Mouse (Mus musculus) testis, postnatal 10 days (tissue): Measurements from ENCODE around the gene Mfap5.
A peak's percentile ranks its signal among the peaks of the same experiment; 100 is the strongest.
"Not testable (repeated sequence)": the region's sequence is repeated elsewhere in the genome, so short reads cannot be mapped to it uniquely, and the experiment has no call there.

Experiments used
- DNase-seq: peaks from one replicate; pipeline ENCODE4 v3.0.0; 2021; ENCODE audit warnings: low spot score

Mfap5 gene

DNA sequence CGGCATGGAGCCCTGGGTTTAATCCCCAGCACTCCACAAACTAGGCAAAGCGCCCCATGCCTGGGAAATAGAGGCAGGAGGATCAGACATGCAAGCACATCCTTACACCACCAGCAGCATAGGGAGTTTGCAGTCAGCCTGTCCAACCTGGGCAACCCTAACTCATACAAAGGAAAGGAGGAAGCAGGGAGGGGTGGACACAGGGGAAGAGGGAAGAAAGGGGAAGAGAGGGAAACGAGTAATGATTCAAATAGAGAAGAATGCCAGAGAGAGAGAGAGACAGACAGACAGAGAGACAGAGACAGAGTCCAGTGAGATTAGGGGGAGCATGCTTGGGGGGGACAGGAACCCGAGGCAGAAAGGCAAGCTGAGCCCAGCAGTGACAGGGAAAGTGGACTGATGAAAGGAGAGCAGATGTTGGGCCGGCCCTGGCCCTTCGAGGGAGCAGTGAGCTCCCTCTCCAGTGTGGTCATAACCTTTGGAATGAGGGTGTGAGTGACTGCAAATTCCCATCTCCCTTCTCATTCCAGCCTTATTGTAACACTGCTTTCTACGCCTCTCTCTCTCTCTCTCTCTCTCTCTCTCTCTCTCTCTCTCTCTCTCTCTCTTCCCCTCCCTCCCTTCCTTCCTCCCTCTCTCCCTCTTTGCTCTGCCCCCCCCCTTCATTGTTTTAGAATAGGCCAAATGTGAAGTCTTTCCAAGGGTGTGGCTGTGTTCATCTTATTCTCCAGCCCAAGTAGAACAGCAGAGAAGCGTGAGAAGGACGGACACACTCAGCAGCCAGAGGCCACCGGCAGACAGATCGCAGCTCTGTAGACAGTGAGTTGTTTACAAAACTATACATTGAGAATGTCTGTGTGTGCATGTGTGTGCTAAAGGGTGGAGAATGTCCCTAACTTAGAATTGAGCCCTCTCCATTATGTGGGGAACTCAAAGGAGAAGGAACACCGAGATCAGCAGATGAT lies 7.6 kb downstream of the Mfap5 start:
- DNase-seq: no peak

DNA sequence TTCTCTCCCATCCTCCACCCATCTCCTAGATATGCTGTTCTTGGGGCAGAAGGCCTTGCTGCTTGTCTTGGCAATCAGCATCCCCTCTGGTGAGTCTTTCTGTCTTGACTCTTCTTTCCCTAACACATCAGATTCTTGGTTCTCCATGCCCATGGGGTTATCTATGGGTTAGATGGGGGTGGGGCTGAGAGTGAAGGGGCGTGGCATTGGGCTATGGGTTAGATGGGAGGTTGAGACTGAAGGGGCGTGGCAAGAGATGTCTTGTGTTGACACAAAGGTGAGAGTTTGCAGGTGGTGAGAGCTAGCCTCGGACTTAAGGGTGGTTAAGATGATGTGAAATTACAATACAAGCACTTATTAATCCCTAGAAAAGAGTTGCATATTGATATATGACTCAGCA lies 8.7 kb downstream of the Mfap5 start:
- no peak for DNase-seq

DNA sequence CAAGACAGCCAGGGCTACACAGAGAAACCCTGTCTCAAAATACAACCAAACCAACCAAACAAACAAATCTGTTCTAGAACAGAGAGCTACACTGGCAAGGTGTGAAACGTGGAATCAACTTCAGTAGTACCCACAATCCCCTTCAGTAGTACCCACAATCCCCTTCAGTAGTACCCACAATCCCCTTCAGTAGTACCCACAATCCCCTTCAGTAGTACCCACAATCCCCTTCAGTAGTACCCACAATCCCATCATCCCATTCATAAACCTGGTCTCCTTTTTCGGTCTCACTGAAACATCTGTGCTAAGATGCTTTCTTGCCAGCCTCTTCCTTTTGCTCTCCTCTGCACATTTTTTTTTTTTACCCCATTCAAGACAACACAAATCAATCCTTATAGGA lies 10.1 kb downstream of the Mfap5 start:
- DNase-seq: not testable (repeated sequence)

DNA sequence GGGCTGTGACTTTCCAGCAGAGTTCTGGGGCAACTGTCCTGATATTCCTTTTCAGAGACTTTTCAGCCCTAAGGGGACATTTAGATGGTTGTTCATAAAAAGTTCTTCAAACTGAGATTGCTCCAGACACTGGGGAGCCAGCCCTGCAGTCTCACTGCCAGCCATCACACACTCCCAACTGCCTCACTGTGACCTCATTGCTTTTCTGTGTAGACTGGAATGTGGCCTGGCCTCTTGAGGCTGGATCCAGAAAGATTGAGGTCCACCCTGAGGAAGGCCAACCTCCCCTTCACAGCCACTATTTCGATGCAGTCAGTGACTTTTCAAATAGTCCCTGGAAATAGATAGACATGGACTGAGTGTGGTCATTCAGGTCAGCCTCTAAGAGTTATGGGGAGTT lies 12.0 kb downstream of the Mfap5 start:
- DNase-seq: no peak

DNA sequence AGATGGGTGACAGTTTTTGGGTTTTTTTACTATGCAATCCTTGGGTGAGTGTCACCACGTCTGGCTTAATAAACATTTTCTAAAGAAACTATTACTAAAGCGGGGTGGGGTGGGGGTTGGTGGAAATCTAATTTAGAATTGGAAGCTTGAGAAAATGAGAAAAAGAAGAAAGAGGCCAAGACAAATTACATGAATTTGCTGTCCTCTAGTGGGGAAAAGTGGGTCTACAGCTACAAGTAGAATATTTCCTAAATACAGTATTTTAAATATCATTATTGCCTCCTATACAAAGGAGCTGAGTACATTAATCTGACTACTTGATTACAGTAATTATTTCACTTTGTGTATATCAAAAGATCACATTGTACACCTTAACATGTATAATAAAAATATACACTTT lies 13.7 kb downstream of the Mfap5 start:
- no peak for DNase-seq

DNA sequence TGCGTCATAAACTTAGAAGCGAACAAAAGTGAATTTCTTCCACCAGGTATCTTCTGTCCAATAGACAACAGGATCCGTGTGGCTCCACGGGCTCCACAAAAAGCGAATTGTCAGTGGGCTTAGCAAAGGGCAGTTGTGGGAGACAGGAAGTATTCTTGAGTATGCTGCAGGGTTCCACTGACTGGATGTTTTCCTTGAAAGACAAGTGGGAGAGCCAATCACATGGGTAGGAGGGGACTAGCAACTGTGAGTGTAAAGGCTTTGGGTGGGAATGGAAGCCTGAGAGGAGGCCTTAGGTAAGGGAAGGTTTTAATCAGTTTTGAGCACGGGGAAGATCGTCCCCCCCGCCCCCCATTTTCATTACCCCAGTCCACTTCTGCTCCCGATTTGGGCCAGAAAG lies 16.9 kb downstream of the Mfap5 start:
- DNase-seq: peak; percentile 56

DNA sequence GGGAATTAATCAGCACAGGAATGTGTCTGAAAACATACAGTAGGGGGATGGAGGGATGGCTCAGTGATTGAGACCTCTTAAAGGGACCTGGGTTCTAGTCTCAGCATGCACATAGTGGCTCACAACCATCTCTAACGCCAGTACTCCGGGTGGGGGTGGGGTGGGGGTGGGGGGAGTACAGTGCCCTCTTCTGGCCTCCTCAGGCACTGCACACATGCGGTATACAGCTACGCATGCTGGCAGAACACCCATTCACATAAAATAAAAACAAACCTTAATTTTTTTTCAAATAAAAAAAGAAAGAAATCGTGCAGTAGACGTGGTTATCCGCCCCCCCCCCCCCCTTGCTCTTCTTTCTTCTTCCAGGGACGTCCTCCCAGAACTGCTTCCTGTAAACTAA lies 17.6 kb downstream of the Mfap5 start:
- no peak for DNase-seq

DNA sequence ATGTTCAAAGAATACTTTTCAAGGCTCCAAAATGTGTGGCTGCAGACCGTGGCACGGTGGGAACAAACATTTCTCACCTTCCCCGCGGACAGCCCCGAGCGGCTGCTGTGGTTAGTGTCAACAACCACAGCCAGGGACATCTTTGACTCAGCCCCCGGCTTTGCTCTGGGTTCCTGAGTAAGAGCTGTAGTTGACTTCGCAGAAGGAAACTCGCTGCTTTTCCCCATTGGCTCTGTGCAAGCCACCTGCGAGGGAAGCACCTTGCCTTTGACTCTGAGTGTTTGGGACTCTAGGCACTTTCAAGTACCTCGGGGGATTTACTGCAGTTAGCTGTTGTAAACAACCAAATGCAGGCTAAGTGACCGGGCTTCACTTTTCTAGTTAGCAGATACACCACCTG lies 22.0 kb downstream of the Mfap5 start:
- DNase-seq: no peak

DNA sequence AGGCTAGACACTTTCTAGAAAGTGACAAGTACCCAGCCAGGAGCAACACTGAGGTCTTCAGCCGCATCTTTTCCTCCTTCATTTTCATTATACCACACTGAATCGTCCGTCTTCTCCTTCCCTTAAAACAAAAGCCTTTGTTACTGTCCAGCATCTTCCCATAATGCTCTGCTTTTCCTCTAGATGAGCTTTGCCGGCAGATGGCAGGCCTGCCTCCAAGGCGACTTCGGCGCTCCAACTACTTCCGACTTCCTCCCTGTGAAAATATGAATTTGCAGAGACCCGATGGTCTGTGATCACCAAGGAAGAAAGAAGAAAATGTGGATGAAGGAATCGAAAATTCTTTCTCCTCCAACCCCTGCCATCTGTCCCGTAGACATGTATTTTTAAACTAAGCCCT lies 22.5 kb downstream of the Mfap5 start:
- no peak for DNase-seq

DNA sequence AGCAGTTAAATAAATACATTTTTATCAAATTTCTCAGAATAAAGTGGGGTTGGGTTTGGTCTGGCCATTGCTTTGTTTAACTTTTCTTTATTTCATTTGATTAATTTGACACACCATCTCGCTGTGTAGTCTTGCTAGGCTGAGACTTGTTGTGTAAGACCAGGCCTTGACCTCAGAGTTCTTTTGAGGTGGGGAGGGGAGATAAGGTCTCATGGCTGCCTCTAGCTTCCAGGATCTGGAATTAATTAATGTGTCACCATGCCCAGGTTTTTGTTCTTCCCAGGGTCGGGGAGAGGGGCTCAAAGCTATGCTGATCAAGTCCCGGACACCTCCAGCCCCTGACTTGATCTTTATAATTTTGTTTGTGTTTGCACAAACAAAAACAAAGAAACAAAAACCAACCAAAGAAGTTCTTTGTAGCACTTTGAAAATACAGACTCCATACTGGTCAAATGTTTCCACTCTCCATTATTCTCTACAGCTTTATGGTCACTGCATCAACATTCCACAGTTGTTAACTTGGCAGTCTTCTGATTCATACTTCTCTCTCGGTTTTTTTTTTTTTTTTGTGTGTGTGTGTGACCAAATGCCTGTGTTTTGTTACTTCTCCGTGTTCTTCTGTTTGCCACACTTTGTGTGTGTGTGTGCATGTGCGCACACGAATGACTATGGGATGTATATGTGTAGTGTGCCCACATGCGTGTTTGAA lies 26.0 kb downstream of the Mfap5 start:
- no peak for DNase-seq

DNA sequence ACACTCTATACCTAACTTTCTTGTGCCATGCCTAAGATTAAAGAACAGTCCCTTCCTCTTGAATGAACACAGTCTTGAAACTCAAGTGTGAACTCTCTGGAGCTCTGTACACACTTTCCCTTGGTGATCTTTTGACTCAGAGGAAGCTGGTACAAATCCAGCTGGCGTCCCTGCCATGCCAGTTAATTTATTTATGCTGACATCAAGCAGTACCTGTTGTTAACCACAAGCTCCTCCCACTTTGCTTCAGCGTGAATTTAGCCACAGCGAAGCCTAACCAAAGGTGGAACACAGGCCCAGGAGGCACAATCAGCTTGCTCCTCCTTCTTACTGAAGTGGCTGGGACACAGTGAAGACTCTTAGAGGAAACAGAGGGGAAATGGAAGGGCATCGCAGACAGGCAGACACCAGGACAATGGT lies 27.2 kb downstream of the Mfap5 start:
- no peak for DNase-seq

DNA sequence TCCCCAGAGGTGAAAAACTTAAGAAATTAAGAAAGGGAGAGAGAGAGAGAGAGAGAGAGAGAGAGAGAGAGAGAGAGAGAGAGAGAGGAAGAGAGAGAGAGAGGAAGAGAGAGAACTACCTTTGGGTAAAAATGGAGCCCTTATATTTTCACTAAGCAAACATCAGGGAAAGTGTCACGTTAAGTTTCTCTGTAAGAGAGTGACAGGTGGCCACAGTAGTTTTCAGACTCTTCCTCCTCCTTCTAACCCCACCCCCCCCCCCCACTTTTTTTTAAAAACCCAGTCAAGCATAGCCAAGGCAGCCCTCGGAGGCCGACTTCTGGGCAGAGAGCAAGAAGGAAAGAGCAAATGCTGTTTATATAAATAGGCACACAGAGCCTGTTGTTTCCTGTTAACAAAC lies 28.4 kb downstream of the Mfap5 start:
- DNase-seq: no peak

DNA sequence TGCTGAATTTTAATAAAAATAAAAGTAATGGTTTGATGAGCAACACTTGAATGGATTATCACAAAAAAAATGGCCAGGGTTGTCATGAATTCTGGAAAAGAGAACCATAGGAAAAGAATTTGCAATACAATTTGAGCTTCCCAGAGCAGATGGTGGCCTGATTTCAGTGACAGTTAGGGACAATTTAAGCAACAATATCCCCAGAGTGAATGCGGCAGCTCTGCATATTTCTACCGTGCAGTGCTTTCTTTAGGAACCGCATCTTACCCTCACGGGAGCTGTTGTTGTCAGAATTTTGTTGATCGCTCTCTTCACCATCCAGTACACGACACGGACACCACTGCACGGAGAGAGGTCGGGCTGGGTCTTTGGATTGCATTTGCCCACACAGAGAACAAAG lies 33.9 kb downstream of the Mfap5 start:
- no peak for DNase-seq

DNA sequence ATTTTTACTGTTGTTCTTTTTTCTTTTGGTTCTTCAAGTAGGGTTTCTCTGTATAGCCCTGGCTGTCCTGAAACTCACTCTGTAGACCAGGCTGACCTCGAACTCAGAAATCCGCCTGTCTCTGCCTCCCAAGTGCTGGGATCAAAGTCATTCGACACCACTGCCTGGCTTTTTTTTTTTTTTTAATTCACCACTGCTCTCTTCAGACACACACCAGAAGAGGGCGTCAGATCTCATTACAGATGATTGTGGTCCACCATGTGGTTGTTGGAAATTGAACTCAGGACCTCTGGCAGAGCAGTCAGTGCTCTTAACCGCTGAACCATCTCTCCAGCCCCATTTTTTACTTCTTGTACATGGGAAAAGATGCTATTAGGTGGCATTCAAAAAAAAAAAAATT lies 36.8 kb downstream of the Mfap5 start:
- not testable (repeated sequence) for DNase-seq

DNA sequence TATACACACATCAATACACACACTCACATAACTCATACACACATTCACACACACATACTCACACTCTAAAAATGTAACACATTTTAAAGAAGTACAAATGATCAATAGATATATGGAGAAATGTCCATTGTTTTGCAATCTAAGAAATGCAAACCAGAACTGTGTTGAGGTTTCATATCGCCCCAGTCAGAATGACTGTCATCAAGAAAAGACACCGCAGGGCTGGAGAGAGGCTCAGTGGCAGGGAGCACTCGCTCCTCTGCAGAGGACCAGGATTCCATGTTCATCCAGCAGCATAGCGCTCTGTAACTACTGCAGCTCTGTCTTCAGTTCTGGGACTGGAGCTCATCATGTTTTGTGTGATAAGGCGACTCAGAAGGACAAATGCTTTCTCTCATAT lies 37.9 kb downstream of the Mfap5 start:
- no peak for DNase-seq

DNA sequence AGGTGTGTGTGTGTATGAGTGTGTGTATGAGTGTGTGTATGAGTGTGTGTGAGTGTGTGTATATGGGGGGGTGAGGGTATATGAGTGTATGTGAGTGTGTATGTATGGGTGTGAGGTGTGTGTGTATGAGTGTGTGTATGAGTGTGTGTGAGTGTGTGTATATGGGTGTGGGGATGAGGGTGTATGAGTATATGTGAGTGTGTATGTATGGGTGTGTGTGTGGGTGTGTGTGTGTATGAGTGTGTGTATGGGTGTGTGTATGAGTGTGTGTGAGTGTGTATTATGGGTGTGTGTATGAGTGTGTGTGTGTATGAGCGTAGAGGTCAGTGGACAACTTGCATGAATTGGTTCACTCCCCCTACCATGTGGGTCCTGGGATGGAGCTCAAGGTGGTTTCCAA lies 39.0 kb downstream of the Mfap5 start:
- DNase-seq: no peak

DNA sequence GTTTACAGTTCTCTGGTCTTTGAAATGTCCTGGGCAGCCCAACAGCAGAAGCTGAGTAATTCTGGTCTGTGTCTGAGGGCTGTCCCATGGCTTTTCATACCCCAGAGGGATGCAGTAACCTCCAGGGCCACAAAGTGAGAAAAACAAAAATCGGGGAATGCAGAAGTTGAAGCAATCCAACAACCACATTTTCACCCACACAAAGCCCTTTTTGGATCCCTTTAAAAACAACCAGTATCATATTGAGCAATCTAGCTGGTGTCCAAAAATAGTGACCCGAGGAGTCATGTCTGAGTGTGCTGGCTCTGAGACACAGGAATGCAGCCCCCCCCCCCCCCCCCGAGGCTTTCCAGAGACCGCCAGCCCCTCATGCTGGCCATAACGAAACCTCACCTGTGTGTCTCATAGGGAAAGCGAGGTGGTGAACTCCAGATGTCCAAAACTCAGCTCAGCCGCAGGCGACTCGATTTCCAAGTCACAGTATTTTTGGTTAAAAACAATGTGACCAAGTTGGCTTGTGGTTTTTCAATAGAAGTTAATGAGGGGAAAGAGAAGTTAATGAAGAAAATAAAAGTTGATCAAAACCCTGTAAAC lies 39.7 kb downstream of the Mfap5 start:
- no peak for DNase-seq

DNA sequence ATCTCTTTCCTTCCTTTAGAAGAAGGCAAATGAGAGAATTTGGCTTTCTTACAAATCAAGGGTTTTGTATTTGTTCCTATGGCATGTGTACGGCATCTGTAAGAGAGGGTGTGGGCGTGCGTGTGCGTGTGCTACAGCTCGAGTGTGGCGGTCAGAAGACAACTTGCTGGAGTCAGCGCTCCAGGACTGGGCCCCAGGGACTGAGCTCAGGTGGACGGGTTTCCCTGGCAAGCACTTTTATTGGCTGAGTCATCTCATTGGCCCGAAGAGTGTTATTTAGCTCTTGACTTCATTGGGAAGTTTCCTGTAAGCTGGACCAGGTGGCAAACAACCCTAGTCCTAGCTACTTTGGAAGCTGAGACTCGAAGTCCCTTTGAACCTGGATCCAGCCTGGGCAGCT lies 40.3 kb downstream of the Mfap5 start:
- no peak for DNase-seq

DNA sequence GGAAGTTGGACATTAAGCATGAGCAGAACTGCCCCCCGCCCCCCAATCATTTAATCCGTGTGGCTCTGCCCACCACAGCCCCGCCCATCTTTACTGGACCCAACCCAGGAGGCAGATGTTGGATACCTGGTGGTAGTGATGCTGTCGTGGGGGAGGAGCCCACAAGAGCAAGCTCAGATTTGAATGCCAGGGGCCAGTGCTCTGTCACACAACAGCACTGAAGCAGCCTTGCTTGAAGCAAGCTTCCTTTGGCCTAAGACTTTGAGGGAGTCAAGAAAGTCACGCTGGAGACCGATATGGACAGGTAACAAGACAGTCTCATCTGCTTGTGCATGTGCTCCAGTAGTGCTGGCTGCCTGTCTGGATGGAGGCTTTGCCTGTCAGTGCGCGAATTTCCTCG lies 48.0 kb downstream of the Mfap5 start, which contains the start of gene Aicda:
TSS of gene Aicda (plus strand) at position 196 of the 400 bp plus-strand sequence.
- DNase-seq: no peak

DNA sequence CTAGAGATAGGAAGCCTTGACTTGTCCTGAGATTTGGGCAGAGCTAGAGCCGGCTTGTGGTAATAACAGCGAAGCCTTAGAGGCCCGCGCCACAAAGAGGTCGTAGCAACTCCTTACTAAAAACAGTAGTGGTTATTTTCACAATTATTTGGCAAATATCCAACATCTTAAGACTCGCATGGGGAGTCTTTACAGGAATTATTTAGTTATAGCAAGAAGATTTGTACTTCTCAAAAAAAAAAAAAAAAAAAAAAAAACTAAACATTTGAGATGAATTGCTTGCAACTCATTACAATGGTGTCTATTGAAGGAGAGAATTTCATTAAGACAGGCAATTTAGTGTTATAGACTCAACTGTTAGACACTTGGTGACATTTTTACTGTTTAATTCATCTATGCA lies 48.5 kb downstream of the Mfap5 start:
- DNase-seq: no peak

DNA sequence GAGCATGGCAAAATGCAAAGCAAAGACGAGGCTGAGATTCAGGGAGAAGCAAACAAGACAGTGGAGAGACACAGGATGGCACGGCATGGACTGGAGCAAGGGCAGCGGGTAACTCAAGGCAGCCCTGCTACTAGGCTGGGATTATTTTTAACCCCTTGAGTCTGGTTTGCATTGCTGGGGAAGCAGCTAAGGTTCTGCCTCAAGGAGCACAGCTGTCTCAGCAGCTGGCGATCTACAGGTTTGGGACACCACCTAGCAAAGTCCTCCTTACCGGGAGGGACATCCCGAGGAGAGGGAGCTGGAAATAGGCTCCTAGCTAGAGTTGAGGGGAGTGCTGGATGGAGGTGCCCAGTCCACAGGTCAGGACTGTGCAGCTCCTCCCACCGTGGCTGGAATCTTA lies 49.6 kb downstream of the Mfap5 start:
- no peak for DNase-seq

DNA sequence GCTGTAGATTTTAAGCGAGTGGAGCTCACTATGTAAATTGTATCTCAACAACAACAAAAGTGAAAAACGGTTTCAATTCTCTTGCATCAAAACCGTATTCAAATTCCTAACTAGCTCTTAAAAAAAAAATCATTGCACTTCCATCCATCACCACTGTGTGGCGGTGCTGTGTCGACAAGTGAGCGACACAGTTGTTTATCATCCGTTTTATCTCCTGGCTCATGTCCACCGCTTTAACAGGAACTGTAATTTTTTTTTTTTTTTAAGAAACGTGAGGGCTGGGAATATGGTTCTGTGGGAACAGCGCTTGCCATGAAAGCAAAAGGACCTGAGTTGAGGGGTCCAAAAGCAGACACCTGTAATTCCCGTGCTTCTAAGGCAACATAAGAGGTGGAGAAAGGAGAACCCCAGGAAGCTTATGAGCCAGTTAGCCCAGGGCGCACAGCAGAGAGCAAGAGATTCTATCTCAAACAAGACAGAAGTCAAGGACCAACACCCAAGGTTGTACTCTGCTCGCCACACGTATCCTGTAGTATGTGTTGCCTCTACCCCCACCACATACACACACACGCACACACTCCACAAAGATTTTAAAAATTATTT lies 51.4 kb downstream of the Mfap5 start:
- peak; percentile 74 for DNase-seq

DNA sequence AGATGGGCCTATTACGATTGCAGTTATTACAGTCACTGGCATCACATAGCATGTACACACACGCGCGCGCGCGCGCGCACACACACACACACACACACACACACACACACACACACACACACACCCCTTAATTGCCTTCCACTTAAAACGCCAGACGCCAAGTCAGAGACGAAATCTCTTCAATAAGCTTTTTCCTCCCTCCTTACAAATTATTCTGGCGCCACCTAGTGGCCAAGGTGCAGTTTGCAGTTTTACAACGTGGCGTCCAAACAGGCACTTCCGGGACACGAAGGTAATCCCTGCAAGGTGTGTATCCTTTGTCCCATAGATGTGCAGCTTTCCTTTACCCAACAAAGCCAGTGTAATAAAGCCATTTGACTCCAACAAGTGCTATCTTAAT lies 54.8 kb downstream of the Mfap5 start:
- DNase-seq: peak; percentile 82
